Comparison of ENCODE assay signal across 14 mouse cellular contexts in genomic region chr5:97097631-97098041, GRCm38 (mm10). TPM values are rescaled to one million over a fixed set of nuclear protein-coding genes. Genes with fewer than 3 reads are reported as not detected.
DNase-seq lines count a peak whose midpoint lies in the region; ATAC-seq and TF ChIP-seq lines count a peak whose summit lies in the region.
"Had no signal": no experiment of that assay in that cellular context is flagged by ENCODE, and none has a peak within 500 bp of the region (broad histone marks: within the 10 kb centered on the region; RNA-seq: fewer than 3 reads in every experiment).

No protein-coding gene starts in this region.

- H3K4me2 ChIP-seq in hindbrain, embryonic 15.5 days: no peak overlapping the region
- no peak overlapping the region for H3K4me2 ChIP-seq in hindbrain, embryonic 13.5 days
- H3K4me2 ChIP-seq in midbrain, embryonic 14.5 days (ENCODE audit: low read length): no peak overlapping the region
- H3K4me2 ChIP-seq: liver, embryonic 12.5 days had no signal

- H3K9me3 ChIP-seq in hindbrain, embryonic 15.5 days: no peaks in the 10 kb centered on the region
- H3K9me3 ChIP-seq in hindbrain, embryonic 13.5 days: no peaks in the 10 kb centered on the region
- no peaks in the 10 kb centered on the region for H3K9me3 ChIP-seq in midbrain, embryonic 14.5 days (ENCODE audit: control insufficient read depth, low read length)
- H3K9me3 ChIP-seq: liver, embryonic 12.5 days had no signal

- no peak overlapping the region for H3K4me3 ChIP-seq in hindbrain, embryonic 15.5 days
- no peak overlapping the region for H3K4me3 ChIP-seq in hindbrain, embryonic 13.5 days
- H3K4me3 ChIP-seq in midbrain, embryonic 14.5 days (replicated peaks; ENCODE audit: low read depth, low read length): no peak overlapping the region
- H3K4me3 ChIP-seq: erythroblast, embryonic 14.5 days; liver, embryonic 12.5 days had no signal

- peak; percentile 44; the same call in 1 of the 2 replicates for ATAC-seq in hindbrain, embryonic 15.5 days (ENCODE audit: low FRiP score, low read depth)
- no peak; the same call in 1 of the 2 replicates for ATAC-seq in hindbrain, embryonic 13.5 days (ENCODE audit: low FRiP score)
- ATAC-seq in midbrain, embryonic 14.5 days (ENCODE audit: low FRiP score, low TSS enrichment): no peak
- ATAC-seq in megakaryocyte progenitor cell, adult 5-6 weeks (replicated peaks; ENCODE audit: poor library complexity): no peak
- ATAC-seq: liver, embryonic 12.5 days had no signal

- H3K36me3 ChIP-seq in hindbrain, embryonic 15.5 days: peaks cover 39% of the 10 kb centered on the region
- peaks cover 74% of the 10 kb centered on the region for H3K36me3 ChIP-seq in hindbrain, embryonic 13.5 days
- peaks cover 53% of the 10 kb centered on the region for H3K36me3 ChIP-seq in midbrain, embryonic 14.5 days (ENCODE audit: control insufficient read depth, insufficient read depth, low read length)

- no peaks in the 10 kb centered on the region for H3K4me1 ChIP-seq in hindbrain, embryonic 15.5 days (replicated peaks)
- no peaks in the 10 kb centered on the region for H3K4me1 ChIP-seq in hindbrain, embryonic 13.5 days (replicated peaks)
- no peaks in the 10 kb centered on the region for H3K4me1 ChIP-seq in midbrain, embryonic 14.5 days (ENCODE audit: control insufficient read depth, insufficient read depth, low read length)

- peak; percentile 43 for DNase-seq in embryo, embryonic 10 days (ENCODE audit: low spot score)
- DNase-seq in embryo, embryonic 9.5 days (ENCODE audit: extremely low spot score): no peak
- peak; percentile 42 for DNase-seq in brain, embryonic 14.5 days (ENCODE audit: low read depth)
- peak; percentile 17 for DNase-seq in midbrain, embryonic 14.5 days
- no peak for DNase-seq in cerebellum, adult 8-10 months
- DNase-seq: cerebellum, adult 9-10 months; gastrocnemius, postnatal 14 days; heart, postnatal 14 days; lung, postnatal 36 days had no signal

- TF ChIP-seq CTCF in brain, embryonic 14.5 days (IDR thresholded peaks at IDR 0.05; ENCODE audit: borderline replicate concordance, extremely low read depth, insufficient read depth, insufficient read length): no peak

- H3K9ac ChIP-seq in hindbrain, embryonic 15.5 days: no peak overlapping the region
- no peak overlapping the region for H3K9ac ChIP-seq in hindbrain, embryonic 13.5 days
- no peak overlapping the region for H3K9ac ChIP-seq in midbrain, embryonic 14.5 days (replicated peaks; ENCODE audit: low read length)
- H3K9ac ChIP-seq: liver, embryonic 12.5 days had no signal

- 64% methylated on average over 9 of the region's 9 CpGs for WGBS in hindbrain, embryonic 15.5 days
- 71% methylated on average over 9 of the region's 9 CpGs for WGBS in hindbrain, embryonic 13.5 days
- WGBS in midbrain, embryonic 14.5 days: 68% methylated on average over 9 of the region's 9 CpGs

- no peak overlapping the region for H3K27ac ChIP-seq in hindbrain, embryonic 15.5 days (replicated peaks)
- no peak overlapping the region for H3K27ac ChIP-seq in hindbrain, embryonic 13.5 days
- no peak overlapping the region for H3K27ac ChIP-seq in midbrain, embryonic 14.5 days (replicated peaks; ENCODE audit: low read depth, low read length)
- H3K27ac ChIP-seq: liver, embryonic 12.5 days had no signal

- no peak for TF ChIP-seq POLR2A in brain, embryonic 14.5 days (IDR thresholded peaks at IDR 0.05; ENCODE audit: borderline replicate concordance, extremely low read depth, insufficient read depth, insufficient read length, poor library complexity, severe bottlenecking)

- H3K27me3 ChIP-seq in hindbrain, embryonic 15.5 days: no peaks in the 10 kb centered on the region
- no peaks in the 10 kb centered on the region for H3K27me3 ChIP-seq in hindbrain, embryonic 13.5 days
- H3K27me3 ChIP-seq in midbrain, embryonic 14.5 days (ENCODE audit: control insufficient read depth, insufficient read depth, low read length): no peaks in the 10 kb centered on the region
- H3K27me3 ChIP-seq: liver, embryonic 12.5 days had no signal

RNA-seq across cellular contexts. Expression of gene Paqr3, which starts 13.8 kb away (rescaled TPM):
- 17.9 and 20.4 TPM in 2 replicates for polyA plus RNA-seq in hindbrain, embryonic 15.5 days (2015; fragmentation: Nextera tagmentation; extraction: Ambion mirVana)
- 20.9 and 22.5 TPM in 2 replicates for polyA plus RNA-seq in hindbrain, embryonic 13.5 days (2015; fragmentation: Nextera tagmentation; extraction: Ambion mirVana)
- polyA plus RNA-seq in brain, embryonic 14.5 days (2012; rRNA removed): 31.9 and 33.9 TPM in 2 replicates
- polyA plus RNA-seq in midbrain, embryonic 14.5 days (2014; fragmentation: Nextera tagmentation; extraction: Ambion mirVana): 25.8 and 26.9 TPM in 2 replicates
- total RNA-seq in megakaryocyte progenitor cell, adult 5-6 weeks (2015): 3.1 and 6.2 TPM in 2 replicates
- 3.9 and 4.7 TPM in 2 replicates for total RNA-seq in megakaryocyte progenitor cell, adult 5-6 weeks (2017)

Comparison
In these comparisons a context has a peak if more than half of its experiments do, and no peak if none do; other contexts are left out.
1. DNase-seq: peak in embryo, embryonic 10 days (single experiment), brain, embryonic 14.5 days (single experiment) and midbrain, embryonic 14.5 days (single experiment); none in embryo, embryonic 9.5 days (single experiment) and cerebellum, adult 8-10 months (single experiment).